Mouse (Mus musculus): ENCODE measurements around the gene Scrt2.

Gene Scrt2

DNA sequence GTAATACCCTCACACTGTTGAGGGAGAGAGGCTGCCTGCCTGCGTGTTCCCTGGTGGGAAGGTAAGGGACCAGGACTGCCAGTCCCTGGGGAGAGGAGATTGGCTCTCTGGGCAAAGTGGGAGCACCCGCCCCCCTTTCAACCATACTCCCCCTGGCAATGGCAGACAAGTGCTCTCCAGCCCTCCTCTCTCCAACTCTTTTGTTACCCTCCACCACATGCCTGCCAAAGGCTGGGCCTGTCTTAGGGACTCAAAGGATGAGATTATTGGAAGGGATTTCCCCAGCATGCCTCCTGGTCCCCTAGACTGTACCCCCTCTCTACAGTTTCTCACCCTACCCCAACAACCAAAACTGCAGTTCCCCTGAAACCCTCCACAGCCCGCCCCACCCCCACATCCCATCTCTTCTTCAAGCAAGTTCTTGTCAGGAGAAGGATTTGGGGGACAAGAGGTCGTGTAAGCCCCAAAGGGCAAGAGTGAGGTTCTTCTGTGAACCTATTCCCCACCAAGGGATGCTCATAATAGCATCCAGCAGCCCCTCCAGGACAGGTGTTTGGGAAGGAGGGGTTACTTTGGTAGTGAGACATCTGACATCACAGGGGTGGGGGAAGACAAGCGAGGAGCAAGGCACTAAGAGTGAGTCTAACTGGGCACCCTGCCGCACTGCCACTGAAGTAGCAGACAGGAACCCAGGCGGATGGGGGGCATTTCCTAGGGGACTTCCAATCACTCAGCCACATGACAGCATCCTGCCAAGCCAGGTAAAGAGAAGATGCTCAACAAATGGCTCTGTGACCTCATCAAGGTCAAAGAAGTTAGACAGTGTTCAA is 1.3 kb downstream of the Scrt2 start:
- no peak for DNase-seq (ENCODE audit: low read depth)

DNA sequence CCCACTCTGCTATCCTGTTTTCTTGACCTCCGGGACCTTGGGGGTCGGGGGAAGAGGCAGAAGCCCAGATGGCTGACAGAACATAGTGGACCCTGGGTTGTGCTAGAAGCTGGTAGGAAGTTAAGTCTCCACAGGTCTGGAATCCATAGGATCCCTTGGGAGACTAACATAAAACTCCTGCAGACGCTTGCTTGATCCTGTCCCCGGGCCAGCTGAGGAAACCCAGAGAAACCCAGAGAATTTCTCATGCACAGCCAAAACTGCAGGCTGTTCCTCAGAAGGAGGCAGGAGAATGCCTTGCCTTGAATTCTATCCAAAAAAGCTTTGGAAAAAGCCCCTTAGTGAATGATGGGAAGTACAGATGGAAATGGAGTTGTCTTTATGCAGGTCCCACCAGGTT is 2.1 kb downstream of the Scrt2 start:
- DNase-seq (ENCODE audit: low read depth): no peak

- no peak for DNase-seq (ENCODE audit: low read depth)
Measured at GRCm38 (mm10) chr2:152084298-152084697, 3.0 kb downstream of the Scrt2 start.

DNA sequence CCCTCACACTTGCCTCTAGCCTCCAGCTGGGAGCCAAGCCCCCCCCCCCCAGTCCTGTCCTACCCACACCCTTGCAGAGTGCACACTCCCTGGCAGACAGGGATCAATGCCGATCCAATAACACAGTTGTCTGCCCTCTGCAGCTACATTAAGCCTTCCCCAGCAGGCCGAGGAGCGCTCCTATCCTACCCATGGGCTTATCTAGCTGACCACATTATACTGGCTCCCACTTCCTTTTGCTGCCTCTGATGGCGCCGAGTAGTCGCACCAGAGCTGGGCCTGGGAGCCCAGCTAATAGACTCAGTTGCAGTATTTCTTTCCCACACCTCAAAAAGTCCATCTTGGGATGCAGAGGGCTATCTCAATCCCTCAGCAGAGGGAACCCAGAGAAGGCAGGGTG is 4.1 kb downstream of the Scrt2 start:
- DNase-seq (ENCODE audit: low read depth): no peak

GRCm38 (mm10) chr2:152086451-152086850 is 5.1 kb downstream of the Scrt2 start:
- no peak for DNase-seq (ENCODE audit: low read depth)

DNA sequence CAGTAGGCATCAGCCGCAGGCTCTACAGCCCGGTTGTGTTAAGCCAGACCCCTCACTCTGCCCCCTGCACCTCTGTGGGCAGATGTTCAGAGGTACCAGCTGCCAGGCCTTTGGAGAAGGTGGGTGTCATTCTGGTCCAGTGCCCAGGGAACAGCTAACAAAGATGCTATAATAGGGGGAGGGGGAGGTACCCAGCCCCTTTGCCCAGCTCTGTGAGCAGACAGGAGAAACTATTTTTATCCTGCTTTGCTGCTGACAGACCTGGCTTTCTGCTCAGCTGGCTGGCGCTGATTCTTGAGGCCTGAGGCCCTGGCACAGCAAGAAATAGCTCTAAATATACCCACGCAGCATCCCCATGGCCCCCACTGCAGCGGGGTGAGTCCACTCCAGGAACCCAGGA is 5.8 kb downstream of the Scrt2 start:
- DNase-seq (ENCODE audit: low read depth): no peak

DNA sequence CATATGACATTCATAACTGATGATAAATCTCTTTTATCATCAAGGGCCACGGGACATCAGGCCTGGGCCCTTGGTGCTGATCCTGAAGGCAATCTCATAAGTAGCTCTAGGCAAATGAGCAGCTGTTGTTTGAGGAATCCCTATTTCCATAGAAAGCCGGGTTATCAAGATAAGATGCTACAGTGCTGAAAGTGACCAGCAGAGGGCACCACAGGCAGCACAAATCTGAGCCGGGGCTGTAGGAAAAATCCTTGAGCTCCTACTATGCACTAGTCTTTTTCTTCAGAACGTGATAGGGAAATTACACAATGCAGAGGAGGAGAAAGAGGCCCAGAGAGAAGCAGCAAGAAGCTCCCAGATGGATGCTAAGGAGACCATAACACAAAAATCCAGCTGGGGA is 7.7 kb downstream of the Scrt2 start:
- no peak for DNase-seq (ENCODE audit: low read depth)

GRCm38 (mm10) chr2:152089581-152089980 is 8.3 kb downstream of the Scrt2 start:
- no peak for DNase-seq (ENCODE audit: low read depth)

DNA sequence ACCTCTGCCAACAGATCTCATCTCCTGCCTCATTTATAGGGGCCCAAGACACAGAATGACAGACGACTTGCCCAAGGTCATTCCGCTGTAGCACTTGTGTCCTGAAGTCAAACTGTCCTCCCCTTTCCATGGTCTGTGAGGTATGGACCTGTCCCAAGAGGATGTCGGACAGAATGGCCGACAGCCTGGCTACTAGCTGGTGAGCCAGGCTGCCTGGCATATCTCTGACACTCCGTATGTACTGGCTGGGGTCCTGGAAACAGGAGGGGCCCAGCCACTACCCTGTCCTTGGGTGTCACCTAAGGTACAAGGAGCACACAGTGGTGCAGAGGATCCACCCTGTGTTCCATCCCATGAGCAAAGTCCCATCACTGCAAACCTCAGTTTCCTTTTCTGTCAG is 9.2 kb downstream of the Scrt2 start:
- no peak for DNase-seq (ENCODE audit: low read depth)

- no peak for DNase-seq (ENCODE audit: low read depth)
Measured at GRCm38 (mm10) chr2:152091342-152092056, 10.2 kb downstream of the Scrt2 start.

- no peak for DNase-seq (ENCODE audit: low read depth)
Measured at GRCm38 (mm10) chr2:152092927-152093326, 11.6 kb downstream of the Scrt2 start.

GRCm38 (mm10) chr2:152093356-152093792 is 12.0 kb downstream of the Scrt2 start:
- DNase-seq (ENCODE audit: low read depth): no peak

- DNase-seq (ENCODE audit: low read depth): no peak
Measured at GRCm38 (mm10) chr2:152094856-152095545, 13.7 kb downstream of the Scrt2 start.

DNA sequence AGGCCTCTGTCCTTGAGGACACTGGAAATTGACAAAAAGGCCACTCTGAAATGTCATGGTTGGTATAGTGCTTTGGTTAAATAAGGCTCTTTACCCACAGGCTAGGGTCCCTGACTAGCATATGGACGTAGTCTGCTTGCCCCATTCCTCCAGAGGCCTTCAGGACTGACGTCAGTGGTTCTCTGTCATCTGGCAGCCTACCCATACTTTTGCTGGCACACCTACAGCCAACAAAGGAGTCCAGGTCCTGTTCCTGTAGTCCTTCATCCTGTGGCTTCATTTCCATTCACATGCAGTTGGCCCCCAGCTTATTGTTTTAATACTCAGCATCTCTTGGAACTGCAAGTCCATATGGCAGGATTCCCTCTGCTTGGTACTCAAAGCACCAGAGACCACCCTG is 15.6 kb downstream of the Scrt2 start:
- no peak for DNase-seq (ENCODE audit: low read depth)

GRCm38 (mm10) chr2:152097916-152098315 is 16.6 kb downstream of the Scrt2 start:
- no peak for DNase-seq (ENCODE audit: low read depth)

DNA sequence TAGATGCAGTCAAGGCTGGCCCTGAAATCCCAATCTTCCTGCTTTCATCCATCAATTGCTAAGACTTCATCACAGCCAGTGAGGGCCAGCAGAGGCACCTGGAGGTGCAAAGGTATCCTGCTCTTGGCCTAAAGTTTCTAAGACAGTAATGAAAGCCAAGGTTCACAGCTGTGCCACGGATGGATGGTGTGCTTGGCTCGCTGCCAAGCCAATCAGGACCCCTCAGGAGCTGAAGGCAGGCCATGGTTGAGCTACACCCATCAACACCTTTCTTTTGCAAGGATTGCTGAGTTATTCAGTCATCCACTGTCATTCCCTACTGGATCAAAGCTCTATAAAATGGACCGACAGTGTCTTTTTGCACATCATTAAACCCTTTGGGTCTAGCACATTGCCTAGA is 18.2 kb downstream of the Scrt2 start:
- no peak for DNase-seq (ENCODE audit: low read depth)

GRCm38 (mm10) chr2:152101761-152102160 is 20.4 kb downstream of the Scrt2 start:
- no peak for DNase-seq (ENCODE audit: low read depth)

DNA sequence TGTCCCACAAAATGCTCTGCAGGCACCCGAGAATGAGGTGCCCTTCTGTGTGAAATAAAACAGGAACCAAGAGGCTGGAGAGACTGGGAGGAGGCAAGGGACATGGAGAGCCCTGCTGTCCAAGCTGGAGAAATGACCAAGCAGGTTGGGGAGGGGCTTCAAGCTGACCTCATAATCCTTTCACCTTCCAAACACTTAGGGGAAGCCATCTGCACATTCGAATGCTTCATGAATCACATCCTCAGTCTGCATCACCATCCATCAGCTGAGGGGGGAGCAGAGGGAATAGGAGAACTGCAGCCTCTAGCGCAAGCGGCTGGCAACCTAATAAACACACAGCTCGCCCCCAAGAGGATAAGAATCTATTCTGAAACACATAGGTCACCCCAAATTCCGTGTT is 21.0 kb downstream of the Scrt2 start:
- no peak for DNase-seq (ENCODE audit: low read depth)

DNA sequence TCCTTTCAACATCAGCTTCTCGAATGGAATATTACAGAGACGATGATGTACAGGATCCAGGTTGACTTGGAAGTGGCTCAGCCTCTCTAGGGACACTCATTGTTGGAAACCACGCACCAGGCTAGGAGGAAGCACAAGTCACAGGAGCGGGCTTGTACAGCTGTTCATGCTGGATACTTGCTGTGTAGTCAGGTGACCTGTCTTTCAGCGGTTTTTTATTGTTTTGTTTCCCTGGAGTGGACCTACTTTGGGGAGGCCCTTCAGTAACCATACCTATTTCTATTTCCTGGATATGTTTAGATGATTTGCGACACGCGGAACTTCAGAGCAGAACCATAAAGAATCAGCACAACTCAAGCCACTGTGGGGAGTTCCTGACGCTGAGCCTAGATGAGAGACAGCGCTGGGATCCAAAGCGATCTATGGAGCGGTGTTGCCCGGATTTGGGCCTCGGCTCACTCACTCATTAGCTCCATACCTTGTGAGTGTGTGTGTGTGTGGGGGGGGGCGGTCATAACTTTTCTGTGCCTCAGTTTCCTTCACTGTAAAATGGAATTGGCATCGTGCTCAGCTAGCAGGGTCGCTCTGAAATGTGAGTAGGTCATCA is 23.5 kb downstream of the Scrt2 start:
- no peak for DNase-seq (ENCODE audit: low read depth)

GRCm38 (mm10) chr2:152105318-152106224 is 24.2 kb downstream of the Scrt2 start, which contains the start of gene Srxn1:
Srxn1 (plus strand) TSS chr2:152105516.
- DNase-seq (ENCODE audit: low read depth): peak; percentile 80

DNA sequence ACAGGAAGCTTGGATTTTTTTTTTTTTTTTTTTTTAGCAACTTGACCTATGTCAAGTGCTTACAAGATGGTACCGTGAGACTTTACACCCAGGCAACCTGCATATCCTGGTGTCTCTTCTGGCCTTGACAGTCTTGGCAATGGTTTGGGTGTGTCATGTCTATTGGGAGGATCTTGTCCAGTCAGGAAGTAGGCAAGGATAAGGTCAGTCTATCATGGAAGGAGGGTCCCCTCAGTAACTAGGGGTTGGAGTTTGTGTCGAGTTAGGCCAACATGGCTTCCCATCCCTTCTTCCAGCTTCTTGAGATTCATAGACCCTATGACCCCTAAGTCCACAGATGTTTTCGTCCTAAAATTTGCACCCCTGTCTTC is 24.9 kb downstream of the Scrt2 start:
- no peak for DNase-seq (ENCODE audit: low read depth)

All from c-Kit-positive CD71-negative TER-119-negative erythroid progenitor cells, embryonic 14.5 days (primary cell).